Mouse (Mus musculus) macrophage (primary cell): Measurements from ENCODE around the gene Tmem150a. TPM values are rescaled to one million over a fixed set of nuclear protein-coding genes. Genes with fewer than 3 reads are reported as not detected.
A peak's percentile ranks its signal among the peaks of the same experiment; 100 is the strongest.

Experiments used
- H3K27ac ChIP-seq: fragments of 350-480 bp; formaldehyde crosslinking; 2 replicates; pipeline ENCODE4 v1.9.0; 2021
- H3K36me3 ChIP-seq: fragments of 350-480 bp; formaldehyde crosslinking; 2 replicates; pipeline ENCODE4 v1.9.0; 2021; ENCODE audit errors: inconsistent target
- H3K4me3 ChIP-seq: fragments of 350-480 bp; formaldehyde crosslinking; 2 replicates; pipeline ENCODE4 v1.9.0; 2021; ENCODE audit errors: inconsistent target
- H3K79me2 ChIP-seq: fragments of 350-480 bp; formaldehyde crosslinking; 2 replicates; pipeline ENCODE4 v1.9.0; 2021; ENCODE audit errors: inconsistent target
- WGBS: methylation state at CpG from one replicate; pipeline ENCODE4 v1.1.7; 2026; ENCODE audit warnings: inconsistent platforms; ENCODE audit not compliant: missing documents; 5-methylcytosine and 5-hydroxymethylcytosine counted together
- polyA plus RNA-seq: library from polyadenylated mRNA; stranded (reverse); fragments of 250-400 nt; gene quantifications from 3 replicates; pipeline ENCODE4 v1.2.4, GENCODE M21; 2018; ENCODE audit warnings: inconsistent platforms

The Tmem150a gene
- polyA plus RNA-seq, 1 experiment from 2014 or later, result 8.2 TPM

DNA sequence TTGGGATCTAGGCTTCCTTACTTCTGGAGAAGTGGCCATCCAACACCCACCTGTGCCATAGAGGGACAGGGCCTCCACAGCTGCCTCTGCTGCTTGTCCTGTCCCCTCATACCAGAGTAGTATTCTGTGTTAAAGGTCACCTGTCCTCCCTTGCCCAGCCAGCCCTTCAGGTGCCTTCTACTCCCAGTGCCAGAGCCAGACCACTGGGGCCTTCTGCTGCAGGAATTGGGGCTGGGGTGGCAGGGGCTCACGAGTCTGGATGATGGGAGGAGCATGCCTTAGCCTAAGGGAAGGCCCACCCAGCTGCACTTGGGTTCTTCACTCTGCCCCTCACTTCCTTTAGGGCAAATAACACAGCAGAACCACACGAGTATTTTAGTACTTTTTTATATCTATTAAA, 4.1 kb downstream of the Tmem150a start:
- peaks cover 20% of the 10 kb centered on the region for H3K79me2 ChIP-seq
- H3K36me3 ChIP-seq, result peaks cover 17% of the 10 kb centered on the region; the same call in 1 of the 2 replicates
- 86% methylated on average over 2 of the region's 2 CpGs for WGBS
- H3K4me3 ChIP-seq, result no peak overlapping the region
- no peak overlapping the region for H3K27ac ChIP-seq

DNA sequence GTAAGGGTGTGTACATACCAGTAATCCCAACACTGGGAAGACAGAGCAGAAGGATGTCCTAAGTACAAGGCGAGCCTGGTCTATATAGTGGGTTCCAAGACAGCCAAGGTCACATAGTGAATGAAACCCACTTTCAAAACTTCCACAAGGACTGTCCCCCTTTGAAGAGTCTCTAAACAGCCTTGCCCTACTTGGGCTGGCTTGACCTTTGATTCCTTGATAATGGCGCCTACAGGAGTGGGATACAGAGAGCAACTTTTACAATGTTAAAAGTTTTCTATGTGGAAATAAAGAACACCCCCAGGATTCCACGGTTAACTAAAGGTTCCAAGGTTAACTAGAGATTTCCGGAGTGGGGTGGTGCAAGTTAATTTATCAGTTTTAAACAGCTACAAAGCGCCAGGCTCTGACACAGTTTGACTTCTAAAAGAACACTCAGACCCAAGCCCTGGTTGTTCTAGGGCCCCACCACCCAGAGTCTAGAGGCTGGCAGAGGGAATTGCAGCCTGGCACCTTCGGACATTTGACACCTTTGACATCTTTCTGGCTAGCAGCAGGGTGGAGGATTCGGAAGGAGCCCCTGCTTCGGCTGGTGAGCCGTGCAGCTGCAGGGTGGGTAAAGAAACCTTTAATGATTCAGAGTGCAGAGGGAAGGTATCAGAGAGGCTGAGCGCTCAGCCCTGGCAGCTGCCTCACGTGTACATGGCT, 4.8 kb downstream of the Tmem150a start:
- no peak overlapping the region for H3K4me3 ChIP-seq
- H3K36me3 ChIP-seq, result peaks cover 17% of the 10 kb centered on the region; the same call in 1 of the 2 replicates
- 94% methylated on average over 11 of the region's 11 CpGs for WGBS
- H3K79me2 ChIP-seq, result peaks cover 20% of the 10 kb centered on the region
- H3K27ac ChIP-seq, result no peak overlapping the region

DNA sequence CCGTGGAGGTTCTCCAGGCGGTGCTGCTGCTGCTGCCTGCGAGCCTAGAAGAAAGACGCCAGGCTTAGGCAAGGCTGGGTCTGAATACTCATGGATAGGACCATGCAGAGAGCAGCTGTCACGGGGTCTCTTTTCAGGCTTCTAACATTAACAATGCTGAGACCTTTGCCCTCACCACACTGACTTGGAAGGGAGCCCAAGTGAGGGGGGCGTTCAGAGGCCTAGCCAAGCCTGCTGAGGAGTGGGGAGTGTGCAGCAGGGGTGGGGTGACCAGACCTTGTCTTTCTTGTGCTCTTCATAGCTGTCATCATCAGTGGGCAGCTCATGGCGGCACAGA, 5.3 kb downstream of the Tmem150a start:
- 89% methylated on average over 7 of the region's 7 CpGs for WGBS
- Histone ChIP-seq H3K79me2 (peaks cover 20% of the 10 kb centered on the region), H3K27ac (no peak overlapping the region), H3K36me3 (peaks cover 17% of the 10 kb centered on the region; the same call in 1 of the 2 replicates), H3K4me3 (no peak overlapping the region)

DNA sequence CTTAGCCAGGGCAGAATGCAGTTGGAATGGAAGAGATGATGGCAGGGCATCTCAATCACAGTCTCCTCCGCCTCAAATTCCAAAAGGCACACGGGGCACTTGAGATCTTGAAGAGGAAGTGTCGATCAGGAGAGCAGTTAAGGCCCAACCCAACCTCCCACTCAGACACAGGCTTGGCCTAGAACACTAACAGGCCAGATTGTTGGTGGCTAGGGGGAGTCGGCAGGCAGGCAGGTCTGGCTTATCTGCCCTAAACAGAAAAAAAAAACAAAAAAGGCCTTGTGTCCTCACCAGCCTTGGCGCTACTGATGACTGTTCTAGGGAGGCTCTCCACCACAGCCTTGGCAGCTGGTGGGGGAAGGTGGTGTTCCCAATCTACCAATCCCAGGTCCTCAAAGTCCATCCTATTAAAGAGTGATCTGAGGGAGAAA, 5.9 kb downstream of the Tmem150a start:
- Histone ChIP-seq H3K79me2 (peaks cover 20% of the 10 kb centered on the region), H3K27ac (no peak overlapping the region), H3K4me3 (peak overlapping the region; percentile 98), H3K36me3 (peaks cover 17% of the 10 kb centered on the region; the same call in 1 of the 2 replicates)
- 51% methylated on average over 4 of the region's 5 CpGs for WGBS

DNA sequence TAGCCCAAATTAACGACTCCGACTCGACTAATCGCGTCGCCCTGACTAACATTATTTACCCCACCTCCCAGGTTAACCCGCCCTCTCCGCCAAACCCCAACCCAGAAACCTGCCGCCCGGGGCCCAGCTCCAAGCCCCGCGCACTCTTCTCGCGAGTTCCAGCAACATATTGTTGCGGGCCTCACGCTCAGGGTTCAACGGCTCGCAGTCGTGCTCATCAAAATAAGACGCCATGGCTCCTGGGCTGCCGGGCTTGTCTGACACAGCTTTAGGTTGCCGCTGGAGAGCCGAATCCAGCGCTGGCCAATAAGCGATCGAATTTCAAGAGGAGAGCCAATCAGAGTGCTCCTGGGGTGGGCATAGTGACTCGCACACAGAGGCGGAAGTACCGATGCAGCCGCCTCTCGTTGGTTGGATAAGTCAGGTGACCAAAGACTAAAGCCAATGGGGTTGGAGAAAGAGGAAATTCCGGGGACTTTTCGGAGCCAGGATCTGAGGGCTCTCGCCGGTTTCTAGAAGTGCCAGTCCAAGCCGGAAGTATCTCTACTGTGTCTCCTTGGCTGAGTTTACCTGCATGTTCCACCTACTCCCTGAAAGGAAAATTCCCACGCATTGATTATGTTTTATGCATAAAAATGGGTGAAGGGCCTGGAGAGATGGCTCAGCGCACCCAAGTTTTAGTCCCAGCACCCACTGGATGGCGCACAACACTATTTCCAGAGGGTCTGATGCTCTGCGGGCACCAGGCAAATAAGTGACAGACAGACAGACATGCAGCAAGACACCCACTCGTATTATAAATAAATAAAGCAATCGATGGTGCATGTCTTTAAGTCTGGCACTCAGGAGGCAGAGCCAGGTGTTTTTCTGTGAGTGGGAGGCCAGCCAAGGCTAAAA, 7.1 kb downstream of the Tmem150a start:
- peaks cover 20% of the 10 kb centered on the region for H3K79me2 ChIP-seq
- peaks cover 17% of the 10 kb centered on the region; the same call in 1 of the 2 replicates for H3K36me3 ChIP-seq
- peak overlapping the region; percentile 68 for H3K27ac ChIP-seq
- under 1% methylated on average over 41 of the region's 42 CpGs for WGBS
- peak overlapping the region; percentile 98 for H3K4me3 ChIP-seq

DNA sequence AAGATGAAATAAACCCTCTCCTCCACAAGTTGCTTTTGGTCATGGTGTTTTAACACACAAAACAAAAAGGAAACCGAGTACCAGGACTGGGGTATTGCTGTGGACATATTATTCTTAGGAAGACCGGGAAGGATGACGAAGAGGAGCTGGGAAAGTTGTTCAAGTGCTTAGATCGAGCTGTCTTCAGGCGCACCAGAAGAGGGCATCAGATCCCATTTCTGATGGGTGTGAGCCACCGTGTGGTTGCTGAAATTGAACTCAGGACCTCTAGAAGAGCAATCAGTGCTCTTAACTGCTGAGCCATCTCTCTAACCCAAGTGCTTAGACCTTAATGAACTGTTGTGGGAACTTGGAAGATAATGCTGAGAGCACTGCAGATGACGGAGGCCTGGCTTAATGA, 8.8 kb downstream of the Tmem150a start:
- Histone ChIP-seq H3K4me3 (no peak overlapping the region), H3K27ac (no peak overlapping the region), H3K36me3 (peaks cover 15% of the 10 kb centered on the region; the same call in 1 of the 2 replicates), H3K79me2 (peaks cover 20% of the 10 kb centered on the region)
- 53% methylated on average over 7 of the region's 7 CpGs for WGBS

DNA sequence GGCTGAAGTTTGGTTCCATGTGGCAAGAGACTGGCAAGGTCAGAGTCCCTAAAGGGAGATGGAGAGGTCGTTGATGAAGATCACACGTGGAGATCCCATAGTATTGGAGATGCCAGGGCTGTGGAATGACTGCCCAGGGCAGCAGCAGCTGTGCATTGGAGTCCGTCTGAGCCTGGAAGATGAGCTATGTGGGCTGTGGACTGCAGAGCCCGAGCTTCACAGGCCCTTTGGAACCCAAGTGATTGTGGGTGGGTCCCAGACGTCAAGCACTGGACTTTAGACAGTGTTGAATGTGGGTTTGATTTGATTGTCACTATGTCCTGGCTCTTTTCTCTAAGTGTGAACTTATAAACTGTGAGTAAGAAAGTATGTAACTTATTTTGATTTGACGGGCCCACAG, 9.7 kb downstream of the Tmem150a start:
- H3K36me3 ChIP-seq, result peaks cover 6% of the 10 kb centered on the region; the same call in 1 of the 2 replicates
- 83% methylated on average over 6 of the region's 6 CpGs for WGBS

DNA sequence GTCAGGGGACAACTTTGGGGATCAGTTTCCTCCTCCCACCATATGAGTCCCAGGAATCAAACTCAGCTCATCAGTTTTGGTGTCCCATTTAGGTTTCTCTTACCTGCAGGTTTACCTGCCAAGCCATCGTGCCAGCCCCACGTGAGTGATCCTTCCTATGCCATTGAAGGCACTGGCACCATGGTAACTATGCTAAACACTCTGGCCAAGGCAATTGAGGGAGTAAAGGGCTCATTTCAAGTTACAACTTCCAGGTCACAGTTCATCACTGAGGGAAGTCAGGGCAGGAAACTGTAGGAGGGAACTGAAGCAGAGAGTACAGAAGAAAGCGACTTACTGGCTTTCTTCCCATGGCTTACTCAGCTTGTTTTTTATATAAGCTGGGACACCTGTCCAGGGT, 11.1 kb downstream of the Tmem150a start:
- Histone ChIP-seq H3K79me2 (peaks cover 9% of the 10 kb centered on the region), H3K36me3 (no peaks in the 10 kb centered on the region), H3K27ac (no peak overlapping the region), H3K4me3 (no peak overlapping the region)
- 66% methylated on average over 3 of the region's 3 CpGs for WGBS

More for the DNA sequence above, 9.7 kb downstream of the Tmem150a start:
- H3K4me3 ChIP-seq, result no peak overlapping the region
- peaks cover 20% of the 10 kb centered on the region for H3K79me2 ChIP-seq
- no peak overlapping the region for H3K27ac ChIP-seq

DNA sequence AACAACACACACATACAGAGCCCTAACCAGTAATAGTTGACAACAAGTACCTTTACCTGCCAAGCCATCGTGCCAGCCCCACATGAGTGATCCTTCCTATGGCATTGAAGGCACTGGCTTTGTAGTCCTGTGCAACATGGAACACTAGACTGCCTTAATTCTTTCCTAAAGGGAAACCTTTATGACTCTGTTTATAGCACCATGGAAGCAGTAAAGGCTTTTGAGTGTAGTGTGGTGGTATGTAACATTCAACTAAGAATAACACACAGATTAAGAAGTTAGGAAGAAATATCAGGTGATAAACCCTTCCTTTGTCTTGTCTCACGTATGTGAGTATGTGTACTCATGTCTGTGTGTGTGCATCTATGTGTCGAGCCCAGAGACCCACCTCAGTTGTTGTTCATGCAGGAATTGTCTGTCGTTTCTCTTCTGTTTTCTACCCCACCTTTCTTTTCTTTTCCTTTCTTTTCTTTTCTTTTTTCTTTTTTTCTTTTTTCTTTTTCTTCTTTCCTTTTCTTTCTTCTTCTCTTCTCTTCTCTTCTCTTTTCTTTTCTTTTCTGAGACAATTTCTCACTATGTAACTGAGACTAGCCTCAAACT, 11.7 kb downstream of the Tmem150a start, which contains the start of gene Rnf181:
TSS of gene Rnf181 (minus strand) at position 113 of the 600 bp plus-strand sequence.
- 94% methylated on average over 4 of the region's 4 CpGs for WGBS
- no peak within 1 kb of the TSS for H3K4me3 ChIP-seq
- no peak within 1 kb of the TSS for H3K27ac ChIP-seq
- H3K36me3 ChIP-seq, result no peaks in the 10 kb centered on the region
- peaks cover 2% of the 10 kb centered on the region for H3K79me2 ChIP-seq

DNA sequence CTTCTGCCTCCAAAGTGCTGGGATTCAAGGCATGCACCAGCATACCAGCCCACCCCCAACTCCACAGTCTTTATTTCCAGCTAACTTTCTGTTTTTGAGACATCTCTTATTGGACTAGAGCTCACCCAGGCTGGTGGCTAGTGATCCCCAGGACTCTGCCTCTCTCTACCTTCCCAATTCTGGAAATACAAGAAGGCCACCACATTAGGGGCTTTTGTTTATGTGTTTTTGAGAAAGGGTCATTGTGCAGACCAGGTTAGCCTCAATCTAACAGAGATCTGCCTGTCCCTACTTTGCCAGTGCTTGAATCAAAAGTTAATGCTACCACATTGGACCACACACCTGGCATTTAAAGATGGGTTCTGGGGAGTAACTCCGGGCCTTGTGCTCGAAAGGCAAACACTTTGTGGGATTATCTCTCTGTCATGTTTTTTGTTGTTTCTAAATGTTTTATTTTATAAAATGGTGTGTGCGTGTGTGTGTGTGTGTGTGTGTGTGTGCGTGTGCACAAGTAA, 12.3 kb downstream of the Tmem150a start:
- Histone ChIP-seq H3K79me2 (no peaks in the 10 kb centered on the region), H3K36me3 (no peaks in the 10 kb centered on the region), H3K4me3 (no peak overlapping the region), H3K27ac (no peak overlapping the region)
- 92% methylated on average over 2 of the region's 4 CpGs for WGBS

DNA sequence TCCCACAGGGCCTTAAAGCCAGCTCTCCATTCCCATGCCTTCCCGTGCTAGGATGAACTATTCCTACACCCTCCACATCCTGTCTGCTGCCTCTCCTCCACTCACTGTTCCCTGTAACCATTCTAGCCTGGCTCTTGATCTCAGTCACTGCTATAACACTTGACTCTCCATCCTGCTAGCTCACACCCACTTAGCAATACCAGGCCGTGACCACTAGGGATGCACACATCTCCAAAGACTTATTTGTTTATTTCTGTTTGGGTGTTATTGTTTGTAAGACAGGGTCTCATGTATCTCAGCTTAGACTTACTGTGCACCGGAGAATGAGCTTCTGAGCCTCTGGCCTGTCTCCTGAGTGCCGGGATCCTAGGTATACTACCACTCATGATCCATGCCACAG, 14.3 kb downstream of the Tmem150a start:
- Histone ChIP-seq H3K27ac (no peak overlapping the region), H3K36me3 (no peaks in the 10 kb centered on the region)
- 97% methylated on average over 3 of the region's 4 CpGs for whole genome bisulfite sequencing

DNA sequence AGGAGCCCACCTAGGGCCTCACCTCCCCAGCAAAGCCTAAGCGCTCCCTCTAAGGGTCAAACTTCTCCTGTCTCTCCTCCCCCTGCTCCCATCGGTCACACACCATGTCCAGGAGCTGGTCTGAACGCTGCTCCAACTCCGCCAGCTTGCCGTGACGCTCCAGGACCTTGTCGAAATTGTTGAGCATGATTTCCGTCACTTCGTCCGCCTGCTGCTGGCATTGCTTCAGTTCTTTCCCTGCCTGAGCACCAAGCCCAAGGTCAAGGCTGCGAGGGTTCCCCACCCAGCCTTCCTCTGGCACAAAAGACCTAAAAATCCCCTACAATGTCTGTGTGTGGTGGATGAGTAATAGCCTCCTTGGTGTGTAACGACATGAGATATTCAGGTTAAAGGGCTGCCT, 14.8 kb downstream of the Tmem150a start:
- Histone ChIP-seq H3K79me2 (no peaks in the 10 kb centered on the region), H3K27ac (no peak overlapping the region)

More for the DNA sequence above, 14.3 kb downstream of the Tmem150a start:
- Histone ChIP-seq H3K4me3 (no peak overlapping the region), H3K79me2 (no peaks in the 10 kb centered on the region)

DNA sequence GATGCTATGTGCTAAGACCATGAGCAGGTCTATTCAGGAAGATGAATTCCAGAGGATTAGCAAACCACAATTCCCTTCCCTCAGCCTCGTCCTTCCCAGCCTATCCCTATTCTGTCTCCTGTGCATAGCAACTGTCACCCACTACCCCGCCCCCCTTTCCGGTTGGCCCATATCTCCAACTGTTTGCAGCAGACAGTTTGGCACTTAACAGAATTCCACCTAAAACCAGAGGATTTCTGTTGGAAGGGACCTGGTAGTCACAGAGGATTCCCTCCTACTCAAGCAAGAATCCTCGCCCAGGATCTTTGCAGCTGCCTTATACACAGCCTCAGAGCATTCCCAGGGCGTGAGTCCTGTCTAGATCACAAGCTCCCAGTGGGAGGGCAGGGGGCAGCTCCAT, 15.9 kb downstream of the Tmem150a start:
- no peak overlapping the region for H3K27ac ChIP-seq

More for the DNA sequence above, 14.8 kb downstream of the Tmem150a start:
- no peak overlapping the region for H3K4me3 ChIP-seq
- H3K36me3 ChIP-seq, result no peaks in the 10 kb centered on the region
- WGBS, result 93% methylated on average over 12 of the region's 12 CpGs

DNA sequence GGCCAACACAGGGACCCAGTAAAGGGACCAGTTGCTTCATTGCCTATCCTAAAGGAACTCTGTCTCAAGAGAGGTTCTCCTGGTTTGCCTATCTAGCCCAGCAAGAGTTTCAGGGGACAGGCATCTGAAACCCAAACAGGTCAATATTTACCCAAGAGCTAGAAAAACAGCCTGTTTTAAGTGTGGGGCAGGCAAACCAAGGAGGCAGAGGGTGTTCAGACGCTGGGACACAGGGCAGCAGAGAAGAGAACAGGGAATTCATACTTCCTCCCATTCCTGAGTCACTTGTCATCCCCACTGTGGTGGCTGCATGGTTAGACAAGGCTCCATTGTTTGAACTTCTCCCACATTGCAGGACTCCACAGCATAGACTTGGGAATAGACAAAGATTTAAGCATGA, 16.3 kb downstream of the Tmem150a start:
- Histone ChIP-seq H3K79me2 (no peaks in the 10 kb centered on the region), H3K27ac (no peak overlapping the region), H3K36me3 (no peaks in the 10 kb centered on the region), H3K4me3 (no peak overlapping the region)
- 44% methylated on average over 1 of the region's 1 CpGs for WGBS

More for the DNA sequence above, 15.9 kb downstream of the Tmem150a start:
- H3K4me3 ChIP-seq, result no peak overlapping the region
- 86% methylated on average over 4 of the region's 5 CpGs for WGBS
- no peaks in the 10 kb centered on the region for H3K79me2 ChIP-seq
- H3K36me3 ChIP-seq, result no peaks in the 10 kb centered on the region
